Mouse (Mus musculus): ENCODE measurements around the gene Cdh9.

Gene Cdh9

GRCm38 (mm10) chr15:16728470-16729011 is at the start of gene Cdh9:
Cdh9 (plus strand) TSS chr15:16728756.
- in situ Hi-C loops (cut with MboI, MseI) = no loop called here

GRCm38 (mm10) chr15:16679096-16679495 is 49.5 kb upstream of the Cdh9 start:
- in situ Hi-C loops (cut with MboI, MseI) = no loop called here

DNA sequence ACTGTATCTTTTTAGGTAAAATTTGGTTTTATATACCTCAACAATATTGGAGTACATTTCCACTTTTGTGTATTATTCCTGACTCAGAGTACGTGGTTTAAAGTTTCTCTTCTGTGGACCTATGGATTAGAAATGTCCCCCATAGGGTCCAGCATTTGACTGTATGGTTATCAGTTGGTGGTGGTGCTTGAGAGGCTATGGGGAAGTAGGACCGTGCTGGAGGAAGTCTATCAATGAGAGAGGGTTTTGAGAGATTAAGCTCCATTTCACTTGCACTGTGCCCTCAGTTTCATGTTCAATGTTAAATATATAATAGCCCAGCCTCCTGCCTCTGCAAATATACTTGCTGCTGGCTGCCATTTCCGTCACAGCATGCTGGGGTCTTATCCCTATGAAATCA is 28.7 kb upstream of the Cdh9 start:
- in situ Hi-C loops (cut with MboI, MseI) = no loop called here

- in situ Hi-C loops (cut with MboI, MseI) = no loop called here
Observed at GRCm38 (mm10) chr15:16702340-16702739, 26.2 kb upstream of the Cdh9 start.

DNA sequence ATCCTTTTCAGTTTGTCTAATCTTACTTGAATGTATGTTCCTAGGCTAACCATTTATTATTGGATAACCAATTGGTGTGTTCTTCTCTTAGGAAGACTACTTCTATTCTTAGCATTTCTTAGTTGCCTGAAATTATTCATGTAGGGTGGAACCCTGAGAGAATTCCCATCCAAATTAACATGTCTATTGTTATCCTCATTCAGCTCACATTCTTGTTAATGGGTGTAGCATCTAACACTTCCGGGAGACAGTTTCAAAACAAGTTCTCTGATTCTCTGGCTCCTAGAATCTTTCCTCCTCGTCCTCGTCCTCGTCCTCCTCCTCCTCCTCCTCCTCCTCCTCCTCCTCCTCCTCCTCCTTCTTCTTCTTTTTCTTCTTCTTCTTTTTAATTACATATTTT is 10.5 kb downstream of the Cdh9 start:
- in situ Hi-C loops (cut with MboI, MseI) = no loop called here

- in situ Hi-C loops (cut with MboI, MseI) = no loop called here
Observed at GRCm38 (mm10) chr15:16746672-16747071, 18.1 kb downstream of the Cdh9 start.

- in situ Hi-C loops (cut with MboI, MseI) = no loop called here
Observed at GRCm38 (mm10) chr15:16763252-16763651, 34.7 kb downstream of the Cdh9 start.

GRCm38 (mm10) chr15:16784575-16784974 is 56.0 kb downstream of the Cdh9 start:
- in situ Hi-C loops (cut with MboI, MseI) = no loop called here

DNA sequence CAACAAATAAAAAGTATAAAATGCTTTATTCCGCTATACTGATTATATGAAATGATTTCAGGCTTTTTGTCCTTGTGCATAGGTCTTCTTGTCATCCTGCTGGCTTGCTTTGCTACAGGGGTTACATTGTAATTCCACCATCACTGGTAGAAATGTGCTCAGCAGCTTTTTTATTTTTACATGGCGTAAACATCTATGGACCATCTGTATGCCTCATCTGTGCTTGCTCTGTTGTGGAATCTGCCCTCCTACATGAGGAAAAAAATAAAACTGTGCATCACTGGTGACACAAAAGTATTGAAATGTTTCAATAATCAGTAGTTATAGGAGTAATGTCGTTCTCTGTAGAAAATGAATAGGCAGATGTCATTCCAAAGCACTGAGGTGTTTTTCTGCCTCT is 64.3 kb downstream of the Cdh9 start:
- in situ Hi-C loops (cut with MboI, MseI) = no loop called here

DNA sequence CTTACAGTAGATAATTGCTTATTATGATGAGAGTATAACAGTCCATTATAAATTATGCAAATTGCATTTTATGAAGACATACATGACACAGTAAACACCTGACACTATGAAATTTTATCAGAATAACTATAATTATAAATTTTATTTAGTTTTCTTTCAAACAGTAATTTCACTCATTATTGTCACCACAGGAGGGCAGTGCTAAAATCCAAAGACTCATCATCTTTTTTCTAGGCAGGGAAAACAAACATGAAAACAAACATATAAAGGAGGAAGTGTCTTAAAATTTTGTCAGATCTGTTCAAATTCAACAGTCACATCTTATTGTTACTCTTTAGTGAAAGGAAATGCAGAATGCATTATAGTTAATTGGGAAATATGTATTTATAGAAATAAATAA is 72.7 kb downstream of the Cdh9 start:
- in situ Hi-C loops (cut with MboI, MseI) = no loop called here

DNA sequence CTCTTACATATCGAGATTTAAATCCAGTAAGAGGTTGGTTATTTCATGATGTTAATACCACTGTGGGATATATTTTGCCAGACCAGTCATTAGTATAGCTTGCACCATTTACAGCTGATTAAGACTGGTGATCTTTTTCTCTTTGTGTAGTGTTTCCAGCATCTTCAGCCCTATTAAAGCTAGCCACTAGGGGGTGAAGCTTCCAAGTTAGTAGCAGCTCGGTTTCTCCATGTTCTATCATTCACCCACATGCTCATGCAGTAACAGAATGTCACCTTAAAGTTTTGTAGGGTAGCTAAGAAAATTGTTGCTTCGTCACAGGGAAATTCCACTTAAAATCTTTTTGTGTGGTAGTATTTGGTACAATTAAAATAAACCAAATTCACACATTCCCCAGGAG is 82.2 kb downstream of the Cdh9 start:
- in situ Hi-C loops (cut with MboI, MseI) = loop anchor here in 1 of 2 experiments (10.0 kb wide), 1 partner anchor 1586 kb away; no protein-coding TSS in a partner anchor

DNA sequence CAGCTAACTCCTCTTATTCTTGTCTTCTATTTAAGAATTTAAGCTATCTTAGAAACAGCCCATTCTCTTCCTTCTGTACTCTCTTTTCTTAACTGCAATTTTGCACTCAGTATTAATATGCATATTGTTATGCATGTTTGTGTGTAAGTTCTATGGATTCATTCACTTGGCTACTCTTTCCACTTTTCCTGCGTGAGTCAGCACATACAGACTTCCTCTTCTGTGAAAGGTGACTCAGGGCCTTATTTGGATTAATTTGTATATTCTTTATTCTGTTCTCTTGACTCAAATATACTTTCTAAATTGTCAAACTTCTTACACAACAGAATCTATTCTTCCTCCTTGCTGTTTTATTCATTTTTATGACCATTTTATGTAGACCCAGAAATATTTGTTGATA is 85.5 kb downstream of the Cdh9 start:
- in situ Hi-C loops (cut with MboI, MseI) = loop anchor here in 1 of 2 experiments (10.0 kb wide), 1 partner anchor 1589 kb away; no protein-coding TSS in a partner anchor

GRCm38 (mm10) chr15:16834761-16835160 is 106.2 kb downstream of the Cdh9 start:
- in situ Hi-C loops (cut with MboI, MseI) = no loop called here

- in situ Hi-C loops (cut with MboI, MseI) = loop anchor here in 1 of 2 experiments (25.0 kb wide), 1 partner anchor 1055 kb away; no protein-coding TSS in a partner anchor
Observed at GRCm38 (mm10) chr15:16882542-16882941, 154.0 kb downstream of the Cdh9 start.

- in situ Hi-C loops (cut with MboI, MseI) = loop anchor here in 1 of 2 experiments (25.0 kb wide), 1 partner anchor 1041 kb away; no protein-coding TSS in a partner anchor
Observed at GRCm38 (mm10) chr15:16896674-16897073, 168.1 kb downstream of the Cdh9 start.

Measured in T-helper 17 cell (primary cell).